ENCODE assay signal across 20 mouse cellular contexts in the genomic region with DNA sequence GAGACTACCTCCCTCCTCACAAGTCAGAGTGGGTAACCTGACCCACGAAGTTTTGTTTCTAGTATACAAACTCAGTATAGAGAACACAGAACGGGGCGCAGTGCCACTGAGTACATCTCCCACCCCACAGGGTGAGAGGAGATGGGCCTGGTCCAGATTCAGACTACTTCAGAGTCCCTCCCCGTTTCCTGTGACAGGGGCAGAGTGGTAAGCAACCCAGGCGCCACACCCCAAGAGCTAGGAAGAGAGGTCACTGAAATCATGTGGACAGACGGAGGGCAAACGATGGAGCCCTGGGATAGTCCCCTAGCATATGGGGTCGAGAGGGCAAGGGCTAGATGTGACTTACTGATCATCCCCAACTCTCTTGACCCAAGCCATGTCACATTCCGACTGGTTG. TPM values are rescaled to one million over a fixed set of nuclear protein-coding genes. Genes with fewer than 3 reads are reported as not detected.
A peak's percentile ranks its signal among the peaks of the same experiment; 100 is the strongest.
DNase-seq lines count a peak whose midpoint lies in the region; ATAC-seq lines count a peak whose summit lies in the region.
"Had no signal": no experiment of that assay in that cellular context is flagged by ENCODE, and none has a peak within 500 bp of the region (broad histone marks: within the 10 kb centered on the region; RNA-seq: fewer than 3 reads in every experiment).

No protein-coding gene starts in this region.

- no peak overlapping the region for H3K9ac ChIP-seq in heart, embryonic 12.5 days
- H3K9ac ChIP-seq: hindbrain, embryonic 13.5 days; limb, embryonic 15.5 days; liver, embryonic 14.5 days; midbrain, embryonic 13.5 days; neural tube, embryonic 15.5 days had no signal

- peaks cover 46% of the 10 kb centered on the region for H3K4me1 ChIP-seq in heart, embryonic 12.5 days (replicated peaks)

- no peak for DNase-seq in heart, adult 8-10 months (ENCODE audit: low spot score)
- peak; percentile 38 for DNase-seq in lung, postnatal 36 days
- no peak for DNase-seq in lung, postnatal 25 days (ENCODE audit: low spot score)
- DNase-seq in naive thymus-derived CD4-positive, alpha-beta T cell, adult 2 months (ENCODE audit: low read depth) = peak; percentile 29
- no peak for DNase-seq in cerebellum, adult 9-11 months

- no peak for ATAC-seq in heart, embryonic 12.5 days (ENCODE audit: insufficient number of reproducible peaks, low FRiP score)
- ATAC-seq in megakaryocyte-erythroid progenitor cell, adult 5-6 weeks (replicated peaks; ENCODE audit: low FRiP score, low TSS enrichment, poor library complexity, severe bottlenecking) = no peak
- ATAC-seq: activated CD4-positive, CD25-positive, alpha-beta regulatory T cell, adult 4 months; forebrain, embryonic 16.5 days; midbrain, embryonic 13.5 days had no signal

- H3K27me3 ChIP-seq in heart, embryonic 12.5 days (replicated peaks) = peaks cover 35% of the 10 kb centered on the region
- H3K27me3 ChIP-seq: megakaryocyte, embryonic 14.5 days; neural tube, embryonic 15.5 days had no signal

- H3K4me3 ChIP-seq in heart, embryonic 12.5 days = no peak overlapping the region
- H3K4me3 ChIP-seq: erythroblast, embryonic 14.5 days; hindbrain, embryonic 13.5 days; limb, embryonic 15.5 days; megakaryocyte, embryonic 14.5 days; midbrain, embryonic 13.5 days; neural tube, embryonic 15.5 days had no signal

- H3K4me2 ChIP-seq in heart, embryonic 12.5 days = peak overlapping the region; percentile 30; the same call in 1 of the 2 replicates
- H3K4me2 ChIP-seq: hindbrain, embryonic 13.5 days; limb, embryonic 15.5 days; midbrain, embryonic 13.5 days; neural tube, embryonic 15.5 days had no signal

- H3K36me3 ChIP-seq in heart, embryonic 12.5 days = peaks cover 24% of the 10 kb centered on the region

- H3K9me3 ChIP-seq in heart, embryonic 12.5 days (replicated peaks) = no peaks in the 10 kb centered on the region
- H3K9me3 ChIP-seq: heart, embryonic 10.5 days; hindbrain, embryonic 13.5 days; limb, embryonic 15.5 days; megakaryocyte, embryonic 14.5 days; midbrain, embryonic 13.5 days; neural tube, embryonic 15.5 days had no signal

- WGBS in heart, embryonic 12.5 days = 63% methylated on average over 9 of the region's 9 CpGs

- no peak overlapping the region for H3K27ac ChIP-seq in heart, embryonic 12.5 days (ENCODE audit: poor library complexity, severe bottlenecking)
- H3K27ac ChIP-seq: hindbrain, embryonic 13.5 days; kidney, postnatal 0 days; liver, embryonic 14.5 days; midbrain, embryonic 13.5 days; neural tube, embryonic 15.5 days had no signal

RNA-seq across cellular contexts. Expression of a gene that starts 5.3 kb away (rescaled TPM):
- 10.6 and 12.6 TPM in 2 replicates for polyA plus RNA-seq in heart, embryonic 12.5 days (2016; fragmentation: Nextera tagmentation; extraction: Ambion mirVana)
- total RNA-seq in heart, adult 8-10 months (2022) = 10 to 100 TPM; 12.2 to 14.9 (median 13.9) TPM
- 0.89 TPM in 1 of 2 replicates, not detected in the other for total RNA-seq in megakaryocyte-erythroid progenitor cell, adult 5-6 weeks (2014; fragmentation: Nextera tagmentation)
- 0.23 TPM in 2 replicates for total RNA-seq in megakaryocyte-erythroid progenitor cell, adult 5-6 weeks (2017)

RNA-seq across cellular contexts. Expression of a gene that starts 30.8 kb away (rescaled TPM):
- not detected in 2 replicates for polyA plus RNA-seq in heart, embryonic 12.5 days (2016; fragmentation: Nextera tagmentation; extraction: Ambion mirVana)
- under 1 TPM in 1 of 4 experiments, not detected in 3; 0.16 TPM for total RNA-seq in heart, adult 8-10 months (2022)
- 0.96 and 1.9 TPM in 2 replicates for total RNA-seq in megakaryocyte-erythroid progenitor cell, adult 5-6 weeks (2014; fragmentation: Nextera tagmentation)
- total RNA-seq in megakaryocyte-erythroid progenitor cell, adult 5-6 weeks (2017) = 0.30 and 0.61 TPM in 2 replicates
- total RNA-seq: heart, postnatal 4 days had no signal
- polyA plus RNA-seq: erythroblast, embryonic 14.5 days; intestine, embryonic 14.5 days; kidney, postnatal 0 days; limb, embryonic 15.5 days had no signal

RNA-seq across cellular contexts. Expression of a gene that starts 41.7 kb away (rescaled TPM):
- polyA plus RNA-seq in heart, embryonic 12.5 days (2016; fragmentation: Nextera tagmentation; extraction: Ambion mirVana) = 41.7 and 45.4 TPM in 2 replicates
- total RNA-seq in heart, adult 8-10 months (2022) = 10 to 100 TPM; 78.7 to 80.0 (median 79.7) TPM
- total RNA-seq in megakaryocyte-erythroid progenitor cell, adult 5-6 weeks (2014; fragmentation: Nextera tagmentation) = 185 and 196 TPM in 2 replicates
- 436 and 446 TPM in 2 replicates for total RNA-seq in megakaryocyte-erythroid progenitor cell, adult 5-6 weeks (2017)

Comparison
In these comparisons a context has a peak if more than half of its experiments do, and no peak if none do; other contexts are left out.
1. DNase-seq: peak in lung, postnatal 36 days (single experiment) and naive thymus-derived CD4-positive, alpha-beta T cell, adult 2 months (single experiment); none in heart, adult 8-10 months (single experiment), lung, postnatal 25 days (single experiment) and cerebellum, adult 9-11 months (single experiment).
2. RNA of a gene that starts 5.3 kb away (total RNA-seq): 12.2 to 14.9 TPM in heart, adult 8-10 months; 0.23 to 0.89 TPM in megakaryocyte-erythroid progenitor cell, adult 5-6 weeks; every median in the first group is over 4 times any median in the second.